Comparison of ENCODE assay signal across 24 mouse cellular contexts in the genomic region with DNA sequence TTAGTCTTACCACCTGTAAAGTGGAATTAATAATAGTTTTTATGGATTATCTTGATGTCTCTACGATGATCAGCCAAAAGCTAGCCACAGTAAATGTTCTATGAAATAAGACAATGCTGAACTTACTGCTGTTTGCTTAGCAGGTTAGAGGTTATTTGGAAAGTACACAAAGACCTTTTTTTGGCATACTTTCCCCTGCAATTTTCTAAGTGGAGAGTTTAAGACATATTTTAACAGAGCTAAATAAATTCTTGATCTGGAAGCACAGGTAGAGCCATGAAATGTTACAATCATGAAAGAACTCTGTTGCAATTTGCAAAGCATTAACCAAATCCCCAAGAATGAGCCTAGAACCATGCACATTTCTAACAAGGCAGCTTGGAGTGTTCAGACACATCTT.
DNase-seq lines count a peak whose midpoint lies in the region; ATAC-seq and TF ChIP-seq lines count a peak whose summit lies in the region.
"Had no signal": no experiment of that assay in that cellular context is flagged by ENCODE, and none has a peak within 500 bp of the region (broad histone marks: within the 10 kb centered on the region; RNA-seq: fewer than 3 reads in every experiment).

No protein-coding gene starts in this region.

- 0 out of 2 replicates have a peak overlapping the region, but pooled peaks have one; percentile 21 for H3K27ac ChIP-seq in forebrain, postnatal 0 days (ENCODE audit: low read depth, low read length)
- no peak overlapping the region for H3K27ac ChIP-seq in forebrain, embryonic 12.5 days
- H3K27ac ChIP-seq in kidney, embryonic 16.5 days (ENCODE audit: low read length) = 0 out of 2 replicates have a peak overlapping the region, but pooled peaks have one; percentile 11
- H3K27ac ChIP-seq in liver, adult 2 months (replicated peaks; ENCODE audit: insufficient read depth, low read depth, low read length) = no peak overlapping the region
- H3K27ac ChIP-seq: embryonic facial prominence, embryonic 10.5 days; embryonic facial prominence, embryonic 12.5 days had no signal

- TF ChIP-seq CTCF in forebrain, postnatal 0 days (IDR thresholded peaks at IDR 0.05; ENCODE audit: low read depth) = no peak
- no peak for TF ChIP-seq CTCF in liver, adult 2 months (IDR thresholded peaks at IDR 0.05; ENCODE audit: low read depth, low read length)

- no peak overlapping the region for H3K4me2 ChIP-seq in forebrain, postnatal 0 days (ENCODE audit: low read depth)
- no peak overlapping the region for H3K4me2 ChIP-seq in forebrain, embryonic 12.5 days
- H3K4me2 ChIP-seq in kidney, embryonic 16.5 days (replicated peaks; ENCODE audit: low read depth, low read length) = no peak overlapping the region
- H3K4me2 ChIP-seq: embryonic facial prominence, embryonic 12.5 days had no signal

- peaks cover 2% of the 10 kb centered on the region; the same call in 1 of the 2 replicates for H3K79me2 ChIP-seq in liver, adult 2 months (ENCODE audit: control insufficient read depth, insufficient read depth, low read length)

- WGBS in forebrain, postnatal 0 days = 87% methylated on average over 1 of the region's 1 CpGs
- WGBS in forebrain, embryonic 12.5 days = 92% methylated on average over 1 of the region's 1 CpGs
- 70% methylated on average over 1 of the region's 1 CpGs for WGBS in kidney, embryonic 16.5 days
- WGBS in liver, adult 2 months = 18% methylated on average over 1 of the region's 1 CpGs

- no peak overlapping the region for H3K9ac ChIP-seq in forebrain, postnatal 0 days
- no peak overlapping the region for H3K9ac ChIP-seq in forebrain, embryonic 12.5 days
- H3K9ac ChIP-seq in kidney, embryonic 16.5 days (replicated peaks; ENCODE audit: low read length) = no peak overlapping the region
- H3K9ac ChIP-seq in liver, adult 2 months (ENCODE audit: low read depth, low read length) = no peak overlapping the region
- H3K9ac ChIP-seq: embryonic facial prominence, embryonic 12.5 days had no signal

- DNase-seq in forebrain, postnatal 0 days = no peak
- DNase-seq in kidney, adult 9 months = peak; percentile 60
- no peak for DNase-seq in kidney, postnatal 36 days
- no peak for DNase-seq in kidney, adult 11 months
- DNase-seq in liver, adult 2 months (ENCODE audit: extremely low read depth, low read depth, low spot score) = peak; percentile 69
- no peak for DNase-seq in liver
- DNase-seq: adrenal gland, adult 8-10 months; adrenal gland, postnatal 14 days; adrenal gland, postnatal 36 days; B cell, adult 2 months; cerebellum, adult 11-12 months; cerebellum, adult 2 months; cerebellum, adult 9-10 months; cerebellum, postnatal 10 days; cerebellum, postnatal 25 days had no signal

- H3K36me3 ChIP-seq in forebrain, postnatal 0 days (ENCODE audit: insufficient read depth) = no peaks in the 10 kb centered on the region
- H3K36me3 ChIP-seq in forebrain, embryonic 12.5 days (replicated peaks) = no peaks in the 10 kb centered on the region
- H3K36me3 ChIP-seq in kidney, embryonic 16.5 days (ENCODE audit: insufficient read depth, low read length) = no peaks in the 10 kb centered on the region
- H3K36me3 ChIP-seq in liver, adult 2 months (ENCODE audit: control insufficient read depth, insufficient read depth, low read length) = no peaks in the 10 kb centered on the region
- H3K36me3 ChIP-seq: embryonic facial prominence, embryonic 10.5 days; embryonic facial prominence, embryonic 12.5 days; G1E had no signal

- ATAC-seq in forebrain, postnatal 0 days = no peak
- ATAC-seq in forebrain, embryonic 12.5 days (ENCODE audit: low FRiP score) = no peak
- no peak for ATAC-seq in kidney, embryonic 16.5 days (ENCODE audit: low FRiP score, low TSS enrichment)
- ATAC-seq: activated CD4-positive, CD25-positive, alpha-beta regulatory T cell, adult 4 months; CD4-positive, CD25-positive, alpha-beta regulatory T cell, adult 4 months; forebrain, embryonic 14.5 days had no signal

- no peaks in the 10 kb centered on the region for H3K9me3 ChIP-seq in forebrain, postnatal 0 days (ENCODE audit: low read length)
- no peaks in the 10 kb centered on the region for H3K9me3 ChIP-seq in forebrain, embryonic 12.5 days
- H3K9me3 ChIP-seq in kidney, embryonic 16.5 days (ENCODE audit: low read length) = no peaks in the 10 kb centered on the region
- H3K9me3 ChIP-seq: embryonic facial prominence, embryonic 10.5 days; embryonic facial prominence, embryonic 12.5 days; G1E had no signal

- peaks cover 14% of the 10 kb centered on the region; the same call in 1 of the 2 replicates for H3K4me1 ChIP-seq in forebrain, postnatal 0 days (ENCODE audit: insufficient read depth)
- H3K4me1 ChIP-seq in forebrain, embryonic 12.5 days = peaks cover 24% of the 10 kb centered on the region
- H3K4me1 ChIP-seq in kidney, embryonic 16.5 days (ENCODE audit: insufficient read depth, low read length) = peaks cover 23% of the 10 kb centered on the region
- H3K4me1 ChIP-seq in liver, adult 2 months (ENCODE audit: control insufficient read depth, insufficient read depth, low read length) = peaks cover 17% of the 10 kb centered on the region

- TF ChIP-seq POLR2A in liver, adult 2 months (IDR thresholded peaks at IDR 0.05; ENCODE audit: extremely low read depth, insufficient read depth, low read length) = no peak

- no peak overlapping the region for H3K4me3 ChIP-seq in forebrain, postnatal 0 days (ENCODE audit: low read depth, low read length)
- H3K4me3 ChIP-seq in forebrain, embryonic 12.5 days (replicated peaks) = no peak overlapping the region
- H3K4me3 ChIP-seq in kidney, embryonic 16.5 days (ENCODE audit: low read length) = no peak overlapping the region
- no peak overlapping the region for H3K4me3 ChIP-seq in liver, adult 2 months (ENCODE audit: insufficient read depth, low read depth, low read length)
- H3K4me3 ChIP-seq: embryonic facial prominence, embryonic 10.5 days; embryonic facial prominence, embryonic 12.5 days had no signal

- H3K27me3 ChIP-seq in forebrain, postnatal 0 days (ENCODE audit: insufficient read depth, low read length) = no peaks in the 10 kb centered on the region
- no peaks in the 10 kb centered on the region for H3K27me3 ChIP-seq in forebrain, embryonic 12.5 days
- no peaks in the 10 kb centered on the region for H3K27me3 ChIP-seq in kidney, embryonic 16.5 days (ENCODE audit: insufficient read depth, low read length)
- no peaks in the 10 kb centered on the region for H3K27me3 ChIP-seq in liver, adult 2 months (ENCODE audit: control insufficient read depth, insufficient read depth, low read length)
- H3K27me3 ChIP-seq: CH12.LX; embryonic facial prominence, embryonic 12.5 days had no signal

Comparison
In these comparisons a context has a peak if more than half of its experiments do, and no peak if none do; other contexts are left out.
1. DNase-seq: peak in kidney, adult 9 months (single experiment) and liver, adult 2 months (single experiment); none in forebrain, postnatal 0 days (single experiment), kidney, postnatal 36 days (0 of 2), kidney, adult 11 months (single experiment) and liver (single experiment).
2. H3K27ac ChIP-seq: peak in forebrain, postnatal 0 days (single experiment) and kidney, embryonic 16.5 days (single experiment); none in forebrain, embryonic 12.5 days (single experiment) and liver, adult 2 months (single experiment).